Mouse (Mus musculus) kidney, adult 2 months (tissue): ENCODE measurements around the gene Klk5. TPM values are rescaled to one million over a fixed set of nuclear protein-coding genes. Genes with fewer than 3 reads are reported as not detected.

Experiments
- DNase-seq: peaks from one replicate; pipeline ENCODE4 v3.0.0; 2021
- H3K27ac ChIP-seq: fragments of 200-500 bp; 2 replicates; pipeline ENCODE4 v1.5.1; 2012; ENCODE audit warnings: low read depth, low read length, control low read depth, inconsistent platforms; ENCODE audit not compliant: insufficient read depth
- H3K27me3 ChIP-seq: fragments of 200-500 bp; replicated peaks from 2 replicates; pipeline ENCODE4 v1.6.1; 2012; ENCODE audit warnings: mild to moderate bottlenecking, moderate library complexity, low read length, inconsistent platforms; ENCODE audit not compliant: control insufficient read depth, insufficient read depth
- H3K36me3 ChIP-seq: fragments of 200-500 bp; 2 replicates; pipeline ENCODE4 v1.6.1; 2012; ENCODE audit warnings: mild to moderate bottlenecking, moderate library complexity, low read length, inconsistent platforms; ENCODE audit not compliant: control insufficient read depth, insufficient read depth
- H3K4me1 ChIP-seq: fragments of 200-500 bp; 2 replicates; pipeline ENCODE4 v1.6.1; 2011; ENCODE audit warnings: low read length; ENCODE audit not compliant: control insufficient read depth, insufficient read depth
- H3K4me3 ChIP-seq: fragments of 200-500 bp; 2 replicates; pipeline ENCODE4 v1.5.1; 2011; ENCODE audit warnings: mild to moderate bottlenecking, low read depth, low read length, control low read depth; ENCODE audit not compliant: insufficient read depth
- CTCF ChIP-seq: fragments of 200-500 bp; conservative IDR thresholded peaks from 2 replicates; pipeline ENCODE4 v1.5.1; 2011; ENCODE audit warnings: low read depth, mild to moderate bottlenecking, control low read depth, low read length, moderate library complexity, mixed read lengths; ENCODE audit not compliant: insufficient read depth, insufficient read length
- POLR2A ChIP-seq: fragments of 200-500 bp; IDR thresholded peaks from one replicate; pipeline ENCODE4 v1.6.1; 2011; ENCODE audit warnings: low read depth, low read length, control low read depth
- WGBS: fragments of 180-500 bp; shearing (Covaris S2); methylation state at CpG from one replicate; pipeline ENCODE4 v1.1.7; 2018; 5-methylcytosine and 5-hydroxymethylcytosine counted together
- polyA plus RNA-seq: library from polyadenylated mRNA; depleted of rRNA; stranded (reverse); fragments of >200 nt; gene quantifications from 2 replicates; pipeline ENCODE4 v1.2.3, GENCODE M21; 2012; rRNA removed

Gene Klk5
- polyA plus RNA-seq: not detected in 2 replicates

DNA sequence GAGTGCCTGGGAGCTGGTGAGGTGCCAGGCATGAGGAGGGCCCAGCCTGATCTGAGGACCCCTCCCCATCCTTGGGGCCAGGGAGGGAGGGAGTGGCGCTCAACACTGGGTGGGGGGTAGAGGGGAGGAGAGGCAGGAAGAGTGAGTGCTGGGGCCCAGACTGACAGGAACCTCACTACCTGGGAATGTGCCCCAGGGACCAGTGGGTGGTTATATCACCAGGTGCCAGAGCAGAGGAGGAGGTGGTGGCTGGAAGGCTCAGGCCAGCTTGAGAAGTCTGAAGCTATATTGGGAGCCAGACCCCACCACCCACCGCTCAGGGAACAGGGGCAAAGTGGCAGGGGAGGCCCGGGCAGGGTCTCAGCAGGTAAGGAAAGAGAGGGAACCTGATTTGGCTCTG is at the start of gene Klk5:
Klk5 (plus strand) TSS at position 271 of the 400 bp plus-strand sequence.
- no peaks in the 10 kb centered on the region for H3K27me3 ChIP-seq
- H3K36me3 ChIP-seq: no peaks in the 10 kb centered on the region
- no peak within 1 kb of the TSS for H3K27ac ChIP-seq
- TF ChIP-seq POLR2A (no peak), CTCF (no peak)
- DNase-seq: no peak
- H3K4me3 ChIP-seq: no peak within 1 kb of the TSS
- WGBS: 55% methylated on average over 3 of the region's 3 CpGs
- H3K4me1 ChIP-seq: no peaks in the 10 kb centered on the region

DNA sequence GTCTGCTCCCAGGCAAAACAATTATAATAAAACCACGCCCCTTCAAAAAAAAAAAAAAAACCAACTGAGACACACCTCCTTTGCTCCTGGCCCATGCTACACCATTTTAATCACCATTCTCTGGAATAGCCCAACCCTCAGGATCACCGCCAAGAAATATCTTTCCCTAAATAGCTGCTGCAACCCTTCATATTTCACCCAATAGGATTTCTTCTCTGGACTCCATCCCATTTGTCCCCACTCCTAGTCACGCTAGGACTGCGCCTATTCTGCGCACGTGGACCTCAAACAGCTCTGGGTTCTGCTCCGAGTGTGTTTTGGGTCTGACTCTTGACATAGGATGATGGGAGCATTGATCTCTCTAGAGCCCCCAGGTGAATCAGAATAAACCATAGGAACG is 45.4 kb upstream of the Klk5 start:
- TF ChIP-seq POLR2A (no peak), CTCF (no peak)
- Histone ChIP-seq H3K4me1 (no peaks in the 10 kb centered on the region), H3K27ac (no peak overlapping the region), H3K4me3 (peak overlapping the region; percentile 45), H3K27me3 (no peaks in the 10 kb centered on the region; the same call in 1 of the 2 replicates), H3K36me3 (no peaks in the 10 kb centered on the region)
- WGBS: 4% methylated on average over 8 of the region's 8 CpGs
- DNase-seq: no peak

DNA sequence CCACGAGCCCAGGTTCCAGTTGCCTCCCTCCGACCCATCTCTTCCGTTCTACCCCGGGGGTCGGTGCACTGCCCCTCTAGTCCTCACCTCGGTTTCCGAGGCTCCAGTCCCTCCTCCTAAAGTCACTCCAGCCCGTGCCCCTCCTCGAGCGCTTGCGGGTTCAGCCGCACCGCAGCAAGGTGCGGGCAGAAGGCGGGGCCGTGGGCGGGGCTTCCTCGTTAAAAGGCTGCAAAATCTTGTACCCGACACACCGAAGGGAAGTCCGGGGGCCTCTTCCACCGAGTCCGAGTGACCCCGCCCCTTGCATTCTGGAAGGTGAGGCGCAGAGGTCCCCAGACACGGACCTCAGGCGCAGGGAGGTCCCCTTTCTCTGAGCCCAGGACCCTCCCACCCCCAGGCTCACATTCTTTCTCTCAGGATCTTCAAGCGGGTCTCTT is 44.4 kb upstream of the Klk5 start, which contains the start of gene Klk8:
Klk8 (plus strand) TSS at position 245 of the 437 bp plus-strand sequence.
- DNase-seq: peak; percentile 11
- Histone ChIP-seq H3K4me3 (peak within 1 kb of the TSS; percentile 45), H3K27ac (no peak within 1 kb of the TSS), H3K36me3 (no peaks in the 10 kb centered on the region), H3K27me3 (no peaks in the 10 kb centered on the region; the same call in 1 of the 2 replicates), H3K4me1 (no peaks in the 10 kb centered on the region)
- under 1% methylated on average over 28 of the region's 28 CpGs for WGBS
- no peak for TF ChIP-seq POLR2A

DNA sequence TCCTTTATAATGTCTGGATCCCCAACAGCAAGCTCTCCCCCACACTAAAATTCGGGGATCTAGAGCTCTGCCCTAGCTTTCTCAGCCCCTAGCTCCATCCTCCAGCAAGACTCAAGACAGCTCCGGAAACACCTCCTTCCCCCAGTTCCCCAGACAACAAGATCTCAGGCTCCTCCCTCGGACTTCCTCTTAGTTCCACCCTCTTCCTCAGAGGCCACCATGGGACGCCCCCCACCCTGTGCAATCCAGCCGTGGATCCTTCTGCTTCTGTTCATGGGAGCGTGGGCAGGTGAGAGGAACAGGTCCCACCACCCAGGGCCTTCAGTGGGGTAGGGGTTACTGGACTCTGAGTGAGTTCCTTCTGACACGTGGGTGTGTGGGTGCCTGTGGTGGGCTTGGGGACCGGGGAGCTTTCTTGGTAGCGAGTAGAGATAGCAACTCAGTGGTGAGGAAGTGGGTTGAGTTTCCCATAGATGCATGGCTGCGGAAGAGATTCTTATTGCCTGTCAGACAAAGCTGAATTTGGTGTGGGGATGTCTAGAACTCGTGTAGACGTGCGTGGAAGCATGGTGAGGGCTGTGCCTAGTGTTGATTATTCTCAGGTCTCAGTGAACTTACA is 43.8 kb upstream of the Klk5 start:
- H3K4me3 ChIP-seq: peak overlapping the region; percentile 45
- H3K4me1 ChIP-seq: no peaks in the 10 kb centered on the region
- no peak for TF ChIP-seq CTCF
- no peak for TF ChIP-seq POLR2A
- H3K36me3 ChIP-seq: no peaks in the 10 kb centered on the region
- peak; percentile 11 for DNase-seq
- 42% methylated on average over 13 of the region's 13 CpGs for WGBS
- no peak overlapping the region for H3K27ac ChIP-seq
- H3K27me3 ChIP-seq: no peaks in the 10 kb centered on the region; the same call in 1 of the 2 replicates

DNA sequence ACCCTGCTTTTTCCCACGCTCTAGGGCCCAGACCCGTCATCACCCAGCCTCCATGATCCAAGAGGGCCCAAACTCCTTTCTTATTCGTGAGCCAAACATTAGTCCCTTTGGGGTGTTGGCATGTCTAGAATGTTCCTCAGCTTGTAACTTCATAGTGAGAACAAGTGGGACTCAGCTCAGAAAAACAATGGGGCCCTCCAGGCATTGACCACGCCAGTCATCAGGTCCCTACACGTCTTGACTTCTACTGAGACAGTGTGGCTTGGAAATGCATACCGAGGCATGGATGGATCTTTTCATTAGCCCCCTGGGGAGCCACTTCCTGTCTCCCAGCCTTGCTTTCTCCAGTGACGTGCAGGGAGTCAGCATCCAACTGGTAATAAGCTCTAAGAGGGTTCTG is 41.9 kb upstream of the Klk5 start:
- Histone ChIP-seq H3K4me1 (no peaks in the 10 kb centered on the region), H3K4me3 (no peak overlapping the region), H3K36me3 (no peaks in the 10 kb centered on the region), H3K27ac (no peak overlapping the region), H3K27me3 (no peaks in the 10 kb centered on the region)
- no peak for DNase-seq
- WGBS: 70% methylated on average over 7 of the region's 7 CpGs
- no peak for TF ChIP-seq POLR2A
- TF ChIP-seq CTCF: no peak

DNA sequence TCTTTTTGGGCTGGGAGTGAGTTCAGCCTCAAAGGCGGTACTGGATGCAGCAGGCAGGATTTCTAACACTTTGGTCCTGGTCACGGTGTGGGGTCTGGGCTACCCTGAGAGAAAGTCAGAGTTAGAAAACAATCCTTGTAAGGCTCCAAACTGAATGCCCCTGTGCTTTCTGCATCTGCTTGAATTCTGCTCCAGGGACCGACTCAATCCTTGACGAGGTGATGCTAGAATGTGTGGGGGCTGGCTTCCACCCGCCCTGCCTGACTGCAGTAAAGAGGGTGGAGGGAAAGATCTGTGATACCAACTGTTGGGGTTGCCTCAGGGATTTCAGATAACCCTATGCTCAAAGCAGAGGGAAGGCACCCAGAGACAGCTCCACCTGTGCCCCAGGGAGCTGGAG is 30.8 kb upstream of the Klk5 start, which contains the start of gene Klk7:
Klk7 (plus strand) TSS at position 301 of the 400 bp plus-strand sequence.
- Histone ChIP-seq H3K4me3 (no peak within 1 kb of the TSS), H3K27ac (no peak within 1 kb of the TSS), H3K4me1 (no peaks in the 10 kb centered on the region), H3K27me3 (no peaks in the 10 kb centered on the region), H3K36me3 (no peaks in the 10 kb centered on the region)
- TF ChIP-seq CTCF: no peak
- TF ChIP-seq POLR2A: no peak
- DNase-seq: no peak
- WGBS: 50% methylated on average over 5 of the region's 5 CpGs

DNA sequence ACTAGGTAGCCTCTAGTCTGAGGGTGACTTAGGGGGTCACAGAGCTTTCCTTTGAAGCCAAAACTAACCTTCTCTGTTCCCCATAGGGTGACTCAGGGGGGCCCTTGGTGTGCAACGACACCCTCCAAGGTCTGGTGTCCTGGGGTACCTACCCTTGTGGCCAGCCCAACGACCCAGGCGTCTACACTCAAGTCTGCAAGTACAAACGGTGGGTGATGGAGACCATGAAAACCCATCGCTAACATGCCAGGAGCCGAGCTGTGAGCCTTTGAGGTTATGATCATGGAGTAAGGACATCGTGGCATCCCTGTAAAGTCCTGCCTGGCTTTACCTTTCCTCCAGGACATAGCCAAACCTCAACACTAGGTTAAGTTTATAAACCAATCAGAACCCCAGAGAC is 26.6 kb upstream of the Klk5 start:
- Histone ChIP-seq H3K27ac (no peak overlapping the region), H3K4me1 (no peaks in the 10 kb centered on the region)

More for the DNA sequence above, 26.6 kb upstream of the Klk5 start:
- Histone ChIP-seq H3K4me3 (no peak overlapping the region), H3K36me3 (no peaks in the 10 kb centered on the region), H3K27me3 (no peaks in the 10 kb centered on the region)
- 87% methylated on average over 7 of the region's 7 CpGs for WGBS
- no peak for DNase-seq
- TF ChIP-seq CTCF: no peak
- no peak for TF ChIP-seq POLR2A
